8 mouse cellular contexts compared by ENCODE assay signal in the genomic region with DNA sequence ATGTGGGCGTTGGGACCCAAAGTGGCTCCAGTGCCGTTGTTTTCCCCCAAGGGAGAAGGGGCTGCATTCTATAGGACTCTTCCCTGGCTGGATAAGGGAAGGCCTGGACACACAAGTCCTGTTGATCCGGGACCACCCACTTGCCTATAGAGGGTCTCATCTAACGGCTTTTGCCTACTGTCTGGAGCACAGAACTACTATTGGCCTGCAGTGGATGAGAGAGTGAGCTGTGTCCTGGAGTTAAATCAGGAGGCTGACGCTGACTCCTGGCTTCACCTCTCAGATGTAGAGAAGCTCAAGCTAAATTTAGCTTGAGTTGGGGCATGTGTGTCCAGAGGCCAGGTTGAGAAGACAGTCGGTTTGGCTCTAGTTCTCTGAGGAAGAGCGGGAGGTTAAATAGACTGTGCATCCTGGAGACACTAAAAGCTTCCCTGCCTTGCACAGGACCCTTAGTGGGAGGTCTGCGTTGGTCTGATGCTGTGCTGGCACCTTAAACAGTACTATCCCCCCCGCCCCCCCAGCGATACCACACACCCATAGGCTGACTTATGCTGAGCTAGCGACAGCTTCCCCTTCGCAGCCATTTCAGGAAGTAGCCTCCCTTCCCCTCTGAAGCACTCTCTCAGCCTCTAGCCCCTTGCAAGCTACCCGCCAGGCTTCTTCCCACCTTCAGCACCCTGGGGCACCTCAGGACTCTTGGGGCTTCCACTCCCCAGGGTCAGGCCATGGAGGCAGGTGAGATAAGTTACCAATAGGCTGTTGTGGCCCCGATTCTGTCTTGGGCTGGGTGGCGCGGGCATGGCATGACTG. TPM values are rescaled to one million over a fixed set of nuclear protein-coding genes. Genes with fewer than 3 reads are reported as not detected.
DNase-seq lines count a peak whose midpoint lies in the region; ATAC-seq lines count a peak whose summit lies in the region.

No protein-coding gene starts in this region.

- peak; percentile 52 for ATAC-seq in common myeloid progenitor, adult 5-6 weeks (replicated peaks; ENCODE audit: low read depth, poor library complexity, severe bottlenecking)
- peak; percentile 48 for ATAC-seq in heart, embryonic 15.5 days (replicated peaks; ENCODE audit: insufficient number of reproducible peaks, insufficient read depth, low FRiP score, low read depth)
- peak; percentile 8 for ATAC-seq in liver, embryonic 12.5 days
- peak; percentile 48 for ATAC-seq in neural tube, embryonic 12.5 days (ENCODE audit: low FRiP score, low read depth)

- H3K36me3 ChIP-seq in heart, embryonic 15.5 days = peaks cover 32% of the 10 kb centered on the region
- peaks cover 56% of the 10 kb centered on the region for H3K36me3 ChIP-seq in liver, embryonic 12.5 days
- peaks cover 42% of the 10 kb centered on the region for H3K36me3 ChIP-seq in neural tube, embryonic 12.5 days

- H3K4me2 ChIP-seq in heart, embryonic 15.5 days = peak overlapping the region; percentile 89
- H3K4me2 ChIP-seq in liver, embryonic 12.5 days = peak overlapping the region; percentile 96
- H3K4me2 ChIP-seq in neural tube, embryonic 12.5 days (replicated peaks) = peak overlapping the region; percentile 81

- H3K9ac ChIP-seq in heart, embryonic 15.5 days = peak overlapping the region; percentile 88
- H3K9ac ChIP-seq in liver, embryonic 12.5 days = peak overlapping the region; percentile 86
- peak overlapping the region; percentile 94 for H3K9ac ChIP-seq in neural tube, embryonic 12.5 days

- WGBS in heart, embryonic 15.5 days = 14% methylated on average over 16 of the region's 16 CpGs
- WGBS in liver, embryonic 12.5 days (ENCODE audit: insufficient replicate concordance) = 7% methylated on average over 16 of the region's 16 CpGs
- WGBS in neural tube, embryonic 12.5 days = 30% methylated on average over 16 of the region's 16 CpGs

- peak overlapping the region; percentile 79 for H3K4me3 ChIP-seq in heart, embryonic 15.5 days
- H3K4me3 ChIP-seq in liver, embryonic 12.5 days = peak overlapping the region; percentile 91
- H3K4me3 ChIP-seq in neural tube, embryonic 12.5 days = peak overlapping the region; percentile 93

- H3K27me3 ChIP-seq in heart, embryonic 15.5 days = no peaks in the 10 kb centered on the region
- no peaks in the 10 kb centered on the region for H3K27me3 ChIP-seq in liver, embryonic 12.5 days (replicated peaks)
- no peaks in the 10 kb centered on the region for H3K27me3 ChIP-seq in neural tube, embryonic 12.5 days (replicated peaks)

- peaks cover 20% of the 10 kb centered on the region for H3K4me1 ChIP-seq in heart, embryonic 15.5 days (replicated peaks)
- H3K4me1 ChIP-seq in liver, embryonic 12.5 days = peaks cover 47% of the 10 kb centered on the region
- H3K4me1 ChIP-seq in neural tube, embryonic 12.5 days = peaks cover 9% of the 10 kb centered on the region

- peak overlapping the region; percentile 100 for H3K27ac ChIP-seq in heart, embryonic 15.5 days
- peak overlapping the region; percentile 94 for H3K27ac ChIP-seq in liver, embryonic 12.5 days
- peak overlapping the region; percentile 92 for H3K27ac ChIP-seq in neural tube, embryonic 12.5 days

- H3K9me3 ChIP-seq in heart, embryonic 15.5 days (replicated peaks) = no peaks in the 10 kb centered on the region
- no peaks in the 10 kb centered on the region for H3K9me3 ChIP-seq in liver, embryonic 12.5 days (replicated peaks)
- H3K9me3 ChIP-seq in neural tube, embryonic 12.5 days = no peaks in the 10 kb centered on the region

- DNase-seq in gastrocnemius, adult 8-10 months (ENCODE audit: low spot score in 2 of 2) = peak; percentile 55 to 68
- DNase-seq in gastrocnemius, postnatal 10 days = no peak
- DNase-seq in layer of hippocampus, postnatal 14 days (ENCODE audit: low spot score in 2 of 2) = no peak
- DNase-seq in urinary bladder, adult 2 months (ENCODE audit: low spot score) = no peak

RNA-seq across cellular contexts. Expression of a gene that starts 1.2 kb away (rescaled TPM):
- 100 to 1,000 TPM in 1 of 4 experiments, 10 to 100 TPM in 3; 76.0 to 106 (median 85.8) TPM for total RNA-seq in gastrocnemius, adult 8-10 months (2022)
- total RNA-seq in gastrocnemius, postnatal 10 days (2021) = 10 to 100 TPM; 36.0 to 38.9 TPM
- total RNA-seq in common myeloid progenitor, adult 5-6 weeks (2017) = 9.7 and 14.9 TPM in 2 replicates
- polyA plus RNA-seq in heart, embryonic 15.5 days (2015; fragmentation: Nextera tagmentation; extraction: Ambion mirVana) = 4.6 and 6.9 TPM in 2 replicates
- polyA plus RNA-seq in liver, embryonic 12.5 days (2016; fragmentation: Nextera tagmentation; extraction: Ambion mirVana) = 3.0 and 3.4 TPM in 2 replicates
- 6.6 and 6.8 TPM in 2 replicates for polyA plus RNA-seq in neural tube, embryonic 12.5 days (2016; fragmentation: Nextera tagmentation; extraction: Ambion mirVana)
- total RNA-seq in layer of hippocampus, postnatal 14 days (2021) = 10 to 100 TPM; 22.4 to 24.4 TPM
- 15.0 and 15.4 TPM in 2 replicates for polyA plus RNA-seq in urinary bladder, adult 2 months (2012; rRNA removed)

RNA-seq across cellular contexts. Expression of a gene that starts 12.2 kb away (rescaled TPM):
- 10 to 100 TPM; 15.3 to 21.7 (median 16.5) TPM for total RNA-seq in gastrocnemius, adult 8-10 months (2022)
- total RNA-seq in gastrocnemius, postnatal 10 days (2021) = 10 to 100 TPM; 15.1 to 18.0 TPM
- 13.4 and 16.5 TPM in 2 replicates for total RNA-seq in common myeloid progenitor, adult 5-6 weeks (2017)
- polyA plus RNA-seq in heart, embryonic 15.5 days (2015; fragmentation: Nextera tagmentation; extraction: Ambion mirVana) = 10.8 and 15.9 TPM in 2 replicates
- 8.2 and 9.4 TPM in 2 replicates for polyA plus RNA-seq in liver, embryonic 12.5 days (2016; fragmentation: Nextera tagmentation; extraction: Ambion mirVana)
- 22.4 and 25.3 TPM in 2 replicates for polyA plus RNA-seq in neural tube, embryonic 12.5 days (2016; fragmentation: Nextera tagmentation; extraction: Ambion mirVana)
- total RNA-seq in layer of hippocampus, postnatal 14 days (2021) = 10 to 100 TPM; 32.4 to 33.6 TPM
- polyA plus RNA-seq in urinary bladder, adult 2 months (2012; rRNA removed) = 23.7 and 35.6 TPM in 2 replicates

RNA-seq across cellular contexts. Expression of a gene that starts 18.2 kb away (rescaled TPM):
- 10 to 100 TPM; 37.8 to 46.4 (median 43.6) TPM for total RNA-seq in gastrocnemius, adult 8-10 months (2022)
- 10 to 100 TPM; 68.7 to 77.9 TPM for total RNA-seq in gastrocnemius, postnatal 10 days (2021)
- total RNA-seq in common myeloid progenitor, adult 5-6 weeks (2017) = 35.0 and 42.1 TPM in 2 replicates
- 76.0 and 86.2 TPM in 2 replicates for polyA plus RNA-seq in heart, embryonic 15.5 days (2015; fragmentation: Nextera tagmentation; extraction: Ambion mirVana)
- polyA plus RNA-seq in liver, embryonic 12.5 days (2016; fragmentation: Nextera tagmentation; extraction: Ambion mirVana) = 30.7 and 33.1 TPM in 2 replicates
- polyA plus RNA-seq in neural tube, embryonic 12.5 days (2016; fragmentation: Nextera tagmentation; extraction: Ambion mirVana) = 33.8 and 44.2 TPM in 2 replicates
- 10 to 100 TPM; 48.8 to 53.3 TPM for total RNA-seq in layer of hippocampus, postnatal 14 days (2021)
- polyA plus RNA-seq in urinary bladder, adult 2 months (2012; rRNA removed) = 55.0 and 79.5 TPM in 2 replicates

RNA-seq across cellular contexts. Expression of a gene that starts 22.8 kb away (rescaled TPM):
- not detected for total RNA-seq in gastrocnemius, adult 8-10 months (2022)
- under 1 TPM in 1 of 2 experiments, not detected in 1; 0.49 TPM for total RNA-seq in gastrocnemius, postnatal 10 days (2021)
- total RNA-seq in common myeloid progenitor, adult 5-6 weeks (2017) = not detected in 2 replicates
- polyA plus RNA-seq in heart, embryonic 15.5 days (2015; fragmentation: Nextera tagmentation; extraction: Ambion mirVana) = 2.2 and 3.0 TPM in 2 replicates
- 0.56 and 0.66 TPM in 2 replicates for polyA plus RNA-seq in liver, embryonic 12.5 days (2016; fragmentation: Nextera tagmentation; extraction: Ambion mirVana)
- polyA plus RNA-seq in neural tube, embryonic 12.5 days (2016; fragmentation: Nextera tagmentation; extraction: Ambion mirVana) = 3.8 and 4.2 TPM in 2 replicates
- total RNA-seq in layer of hippocampus, postnatal 14 days (2021) = not detected
- polyA plus RNA-seq in urinary bladder, adult 2 months (2012; rRNA removed) = 1.7 and 2.0 TPM in 2 replicates

RNA-seq across cellular contexts. Expression of a gene that starts 26.8 kb away (rescaled TPM):
- total RNA-seq in gastrocnemius, adult 8-10 months (2022) = 10 to 100 TPM; 55.0 to 69.8 (median 62.6) TPM
- 10 to 100 TPM; 48.5 to 57.8 TPM for total RNA-seq in gastrocnemius, postnatal 10 days (2021)
- 34.4 and 39.8 TPM in 2 replicates for total RNA-seq in common myeloid progenitor, adult 5-6 weeks (2017)
- polyA plus RNA-seq in heart, embryonic 15.5 days (2015; fragmentation: Nextera tagmentation; extraction: Ambion mirVana) = 7.1 and 9.5 TPM in 2 replicates
- 5.1 and 6.0 TPM in 2 replicates for polyA plus RNA-seq in liver, embryonic 12.5 days (2016; fragmentation: Nextera tagmentation; extraction: Ambion mirVana)
- polyA plus RNA-seq in neural tube, embryonic 12.5 days (2016; fragmentation: Nextera tagmentation; extraction: Ambion mirVana) = 12.8 and 15.9 TPM in 2 replicates
- total RNA-seq in layer of hippocampus, postnatal 14 days (2021) = 10 to 100 TPM; 92.7 to 96.5 TPM
- 14.7 and 23.9 TPM in 2 replicates for polyA plus RNA-seq in urinary bladder, adult 2 months (2012; rRNA removed)

Comparison
In these comparisons a context has a peak if more than half of its experiments do, and no peak if none do; other contexts are left out.
1. DNase-seq: peak in gastrocnemius, adult 8-10 months (2 of 2); none in gastrocnemius, postnatal 10 days (single experiment), layer of hippocampus, postnatal 14 days (0 of 2) and urinary bladder, adult 2 months (single experiment).
2. Peak in every context shown above with its lines, with median percentiles within 50 percentile points of each other: ATAC-seq, H3K27ac ChIP-seq, H3K4me2 ChIP-seq, H3K4me3 ChIP-seq and H3K9ac ChIP-seq.